Mouse (Mus musculus) kidney, adult 9 months (tissue): ENCODE data around the gene Zfp652.
A peak's percentile ranks its signal among the peaks of the same experiment; 100 is the strongest.

Source experiments
- DNase-seq: peaks from one replicate; pipeline ENCODE4 v3.0.0; 2022

The Zfp652 gene

GRCm38 (mm10) chr11:95812224-95812623 is 99.8 kb downstream of the Zfp652 start:
- DNase-seq = no peak

- no peak for DNase-seq
These were observed 101.6 kb downstream of the Zfp652 start for GRCm38 (mm10) chr11:95814101-95814500.

- DNase-seq = no peak
These were observed 102.4 kb downstream of the Zfp652 start for GRCm38 (mm10) chr11:95814857-95815256.

- DNase-seq = no peak
These were observed 102.9 kb downstream of the Zfp652 start for GRCm38 (mm10) chr11:95815412-95815811.

GRCm38 (mm10) chr11:95819138-95819537 is 106.7 kb downstream of the Zfp652 start:
- peak; percentile 45 for DNase-seq

- DNase-seq = no peak
These were observed 109.0 kb downstream of the Zfp652 start for GRCm38 (mm10) chr11:95821511-95821910.

GRCm38 (mm10) chr11:95822437-95822836 is 110.0 kb downstream of the Zfp652 start:
- DNase-seq = no peak

GRCm38 (mm10) chr11:95824071-95824876 is 111.8 kb downstream of the Zfp652 start, which contains the start of gene Phospho1:
Phospho1 (plus strand) TSS chr11:95824499.
- peak; percentile 88 for DNase-seq

- peak; percentile 49 for DNase-seq
These were observed 112.4 kb downstream of the Zfp652 start for GRCm38 (mm10) chr11:95824877-95825243.

- no peak for DNase-seq
These were observed 113.2 kb downstream of the Zfp652 start for GRCm38 (mm10) chr11:95825625-95826024.

GRCm38 (mm10) chr11:95826317-95827167 is 114.1 kb downstream of the Zfp652 start:
- no peak for DNase-seq

- DNase-seq = no peak
These were observed 114.6 kb downstream of the Zfp652 start for GRCm38 (mm10) chr11:95827168-95827447.

GRCm38 (mm10) chr11:95827464-95828085 is 115.1 kb downstream of the Zfp652 start:
- DNase-seq = peak; percentile 80

- DNase-seq = no peak
These were observed 115.9 kb downstream of the Zfp652 start for GRCm38 (mm10) chr11:95828181-95828964.

- no peak for DNase-seq
These were observed 117.1 kb downstream of the Zfp652 start for GRCm38 (mm10) chr11:95829526-95830050.

- no peak for DNase-seq
These were observed 118.2 kb downstream of the Zfp652 start for GRCm38 (mm10) chr11:95830411-95831275.

GRCm38 (mm10) chr11:95831276-95831619 is 118.8 kb downstream of the Zfp652 start:
- no peak for DNase-seq

GRCm38 (mm10) chr11:95831641-95832040 is 119.2 kb downstream of the Zfp652 start:
- no peak for DNase-seq

- DNase-seq = no peak
These were observed 119.9 kb downstream of the Zfp652 start for GRCm38 (mm10) chr11:95832129-95833005.

- DNase-seq = no peak
These were observed 120.6 kb downstream of the Zfp652 start for GRCm38 (mm10) chr11:95833006-95833570.
